Mouse (Mus musculus) liver, adult 2 months (tissue): Measurements from ENCODE around the gene Plbd1. TPM values are rescaled to one million over a fixed set of nuclear protein-coding genes. Genes with fewer than 3 reads are reported as not detected.

ENCODE experiments used
- DNase-seq: peaks from one replicate; pipeline ENCODE4 v3.0.0-alpha.2; 2011; ENCODE audit warnings: low read depth, low spot score; ENCODE audit errors: extremely low read depth
- H3K27ac ChIP-seq: fragments of 200-500 bp; replicated peaks from 2 replicates; pipeline ENCODE4 v1.5.1; 2012; ENCODE audit warnings: low read depth, mild to moderate bottlenecking, control low read depth, inconsistent platforms, low read length; ENCODE audit not compliant: insufficient read depth
- H3K27me3 ChIP-seq: fragments of 200-500 bp; 2 replicates; pipeline ENCODE4 v1.6.1; 2012; ENCODE audit warnings: mild to moderate bottlenecking, moderate library complexity, low read length, inconsistent platforms; ENCODE audit not compliant: control insufficient read depth, insufficient read depth
- H3K36me3 ChIP-seq: fragments of 200-500 bp; 2 replicates; pipeline ENCODE4 v1.6.1; 2012; ENCODE audit warnings: low read length, inconsistent platforms; ENCODE audit not compliant: control insufficient read depth, insufficient read depth
- H3K4me1 ChIP-seq: fragments of 200-500 bp; 2 replicates; pipeline ENCODE4 v1.6.1; 2011; ENCODE audit warnings: low read length; ENCODE audit not compliant: control insufficient read depth, insufficient read depth
- H3K4me3 ChIP-seq: fragments of 200-500 bp; 2 replicates; pipeline ENCODE4 v1.5.1; 2011; ENCODE audit warnings: low read depth, mild to moderate bottlenecking, control low read depth, low read length, moderate library complexity; ENCODE audit not compliant: insufficient read depth
- H3K79me2 ChIP-seq: fragments of 200-500 bp; 2 replicates; pipeline ENCODE4 v1.6.1; 2012; ENCODE audit warnings: inconsistent platforms, mild to moderate bottlenecking, low read length, moderate library complexity; ENCODE audit not compliant: control insufficient read depth, insufficient read depth
- H3K9ac ChIP-seq: fragments of 200-500 bp; 2 replicates; pipeline ENCODE4 v1.6.1; 2012; ENCODE audit warnings: low read depth, mild to moderate bottlenecking, control low read depth, inconsistent platforms, low read length
- CTCF ChIP-seq: fragments of 200-500 bp; IDR thresholded peaks from 2 replicates; pipeline ENCODE4 v1.5.1; 2011; ENCODE audit warnings: low read depth, low read length, control low read depth
- POLR2A ChIP-seq: fragments of 200-500 bp; IDR thresholded peaks from 2 replicates; pipeline ENCODE4 v1.6.1; 2011; ENCODE audit warnings: low read length, control low read depth; ENCODE audit not compliant: insufficient read depth; ENCODE audit errors: extremely low read depth
- whole genome bisulfite sequencing: fragments of 180-500 bp; shearing (Covaris S2); methylation state at CpG from one replicate; pipeline ENCODE4 v1.1.7; 2018; 5-methylcytosine and 5-hydroxymethylcytosine counted together
- polyA plus RNA-seq: library from polyadenylated mRNA; depleted of rRNA; stranded (reverse); fragments of >200 nt; gene quantifications from 2 replicates; pipeline ENCODE4 v1.2.3, GENCODE M21; 2012
- total RNA-seq: library from RNA; depleted of rRNA; stranded (reverse); fragments of >200 nt; gene quantifications from 2 replicates; pipeline ENCODE4 v1.2.3, GENCODE M21; 2014

Gene Plbd1
- total and polyA plus RNA-seq, 2 experiments = 31.4 to 53.5 TPM

GRCm38 (mm10) chr6:136660831-136661705 is 660 bp downstream of the Plbd1 start:
- H3K27me3 ChIP-seq = no peaks in the 10 kb centered on the region
- peak overlapping the region; percentile 72 for H3K27ac ChIP-seq
- no peak for TF ChIP-seq CTCF
- TF ChIP-seq POLR2A = no peak
- H3K4me3 ChIP-seq = peak overlapping the region; percentile 53
- no peaks in the 10 kb centered on the region; the same call in 1 of the 2 replicates for H3K79me2 ChIP-seq
- WGBS = 13% methylated on average over 34 of the region's 34 CpGs
- peak; percentile 76 for DNase-seq
- peak overlapping the region; percentile 68 for H3K9ac ChIP-seq
- H3K36me3 ChIP-seq = no peaks in the 10 kb centered on the region
- H3K4me1 ChIP-seq = peaks cover 3% of the 10 kb centered on the region; the same call in 1 of the 2 replicates

- DNase-seq = no peak
- Histone ChIP-seq H3K27me3 (no peaks in the 10 kb centered on the region), H3K4me1 (peaks cover 3% of the 10 kb centered on the region; the same call in 1 of the 2 replicates), H3K4me3 (no peak overlapping the region), H3K27ac (no peak overlapping the region), H3K79me2 (no peaks in the 10 kb centered on the region; the same call in 1 of the 2 replicates), H3K9ac (no peak overlapping the region), H3K36me3 (no peaks in the 10 kb centered on the region)
- 92% methylated on average over 9 of the region's 9 CpGs for WGBS
- TF ChIP-seq CTCF = no peak
- no peak for TF ChIP-seq POLR2A
Measured at GRCm38 (mm10) chr6:136659226-136659625, 2.5 kb downstream of the Plbd1 start.

- Histone ChIP-seq H3K4me3 (no peak overlapping the region), H3K79me2 (no peaks in the 10 kb centered on the region; the same call in 1 of the 2 replicates), H3K4me1 (peaks cover 3% of the 10 kb centered on the region; the same call in 1 of the 2 replicates), H3K36me3 (no peaks in the 10 kb centered on the region), H3K27me3 (no peaks in the 10 kb centered on the region), H3K9ac (no peak overlapping the region), H3K27ac (no peak overlapping the region)
- 92% methylated on average over 4 of the region's 4 CpGs for WGBS
- DNase-seq = no peak
- TF ChIP-seq CTCF (no peak), POLR2A (no peak)
Measured at GRCm38 (mm10) chr6:136658303-136658702, 3.4 kb downstream of the Plbd1 start.

GRCm38 (mm10) chr6:136655786-136656185 is 5.9 kb downstream of the Plbd1 start:
- Histone ChIP-seq H3K27ac (no peak overlapping the region), H3K9ac (no peak overlapping the region), H3K79me2 (no peaks in the 10 kb centered on the region; the same call in 1 of the 2 replicates), H3K4me1 (peaks cover 10% of the 10 kb centered on the region), H3K27me3 (no peaks in the 10 kb centered on the region), H3K4me3 (no peak overlapping the region), H3K36me3 (no peaks in the 10 kb centered on the region)
- DNase-seq = no peak
- TF ChIP-seq POLR2A (no peak), CTCF (no peak)
- 79% methylated on average over 11 of the region's 11 CpGs for WGBS

- Histone ChIP-seq H3K4me3 (no peak overlapping the region), H3K27me3 (no peaks in the 10 kb centered on the region), H3K79me2 (no peaks in the 10 kb centered on the region), H3K9ac (no peak overlapping the region), H3K4me1 (peaks cover 7% of the 10 kb centered on the region), H3K36me3 (no peaks in the 10 kb centered on the region), H3K27ac (no peak overlapping the region)
- DNase-seq = peak; percentile 25
- 89% methylated on average over 20 of the region's 20 CpGs for WGBS
- TF ChIP-seq CTCF = no peak
- no peak for TF ChIP-seq POLR2A
Measured at GRCm38 (mm10) chr6:136654470-136654869, 7.3 kb downstream of the Plbd1 start.

- H3K4me3 ChIP-seq = no peak overlapping the region
- TF ChIP-seq POLR2A (no peak), CTCF (no peak)
- H3K27ac ChIP-seq = no peak overlapping the region; the same call in 1 of the 2 replicates
- H3K79me2 ChIP-seq = no peaks in the 10 kb centered on the region
- H3K36me3 ChIP-seq = no peaks in the 10 kb centered on the region
- peaks cover 9% of the 10 kb centered on the region for H3K4me1 ChIP-seq
- no peak overlapping the region for H3K9ac ChIP-seq
- WGBS = 70% methylated on average over 5 of the region's 5 CpGs
- no peaks in the 10 kb centered on the region for H3K27me3 ChIP-seq
- DNase-seq = no peak
Measured at GRCm38 (mm10) chr6:136653331-136653730, 8.4 kb downstream of the Plbd1 start.
